Mouse (Mus musculus) embryonic fibroblast, embryonic 13.5 days (primary cell): Measurements from ENCODE around the gene 3110082I17Rik.

Experiments
- CTCF ChIP-seq: IDR thresholded peaks from 2 replicates; pipeline ENCODE4 v1.5.1; 2011; ENCODE audit warnings: mild to moderate bottlenecking, control low read depth, low read length, moderate library complexity, borderline replicate concordance; ENCODE audit not compliant: insufficient read depth
- POLR2A ChIP-seq: IDR thresholded peaks from 2 replicates; pipeline ENCODE4 v1.6.1; 2011; ENCODE audit warnings: low read depth, mild to moderate bottlenecking, control low read depth, low read length, moderate library complexity

- no peak for TF ChIP-seq CTCF
- no peak for TF ChIP-seq POLR2A
Observed at GRCm38 (mm10) chr5:139408511-139408910, 51.8 kb downstream of the 3110082I17Rik start.
